Mouse (Mus musculus) urinary bladder, postnatal 10 days (tissue): Measurements from ENCODE around the gene Rhobtb1.

Source experiments
- DNase-seq: peaks from one replicate; pipeline ENCODE4 v3.0.0; 2022; ENCODE audit warnings: low spot score

Rhobtb1 gene

GRCm38 (mm10) chr10:69151045-69151444 is at the start of gene Rhobtb1:
Gene Rhobtb1 (plus strand): TSS chr10:69151434.
- no peak for DNase-seq

- DNase-seq = no peak
These were observed 49.2 kb upstream of the Rhobtb1 start for GRCm38 (mm10) chr10:69101988-69102387.

GRCm38 (mm10) chr10:69104143-69104882 is 46.9 kb upstream of the Rhobtb1 start:
- DNase-seq = no peak

GRCm38 (mm10) chr10:69104883-69105225 is 46.4 kb upstream of the Rhobtb1 start:
- DNase-seq = no peak

GRCm38 (mm10) chr10:69106796-69107195 is 44.4 kb upstream of the Rhobtb1 start:
- no peak for DNase-seq

GRCm38 (mm10) chr10:69107253-69107652 is 44.0 kb upstream of the Rhobtb1 start:
- no peak for DNase-seq

GRCm38 (mm10) chr10:69114384-69114783 is 36.9 kb upstream of the Rhobtb1 start:
- DNase-seq = no peak

- DNase-seq = no peak
These were observed 33.2 kb upstream of the Rhobtb1 start for GRCm38 (mm10) chr10:69117996-69118395.

- no peak for DNase-seq
These were observed 32.3 kb upstream of the Rhobtb1 start for GRCm38 (mm10) chr10:69118893-69119292.

GRCm38 (mm10) chr10:69119456-69119855 is 31.8 kb upstream of the Rhobtb1 start:
- no peak for DNase-seq

GRCm38 (mm10) chr10:69126546-69126945 is 24.7 kb upstream of the Rhobtb1 start:
- no peak for DNase-seq

GRCm38 (mm10) chr10:69128531-69128930 is 22.7 kb upstream of the Rhobtb1 start:
- no peak for DNase-seq

- DNase-seq = no peak
These were observed 20.6 kb upstream of the Rhobtb1 start for GRCm38 (mm10) chr10:69130613-69131012.

- no peak for DNase-seq
These were observed 16.9 kb upstream of the Rhobtb1 start for GRCm38 (mm10) chr10:69134356-69134755.

GRCm38 (mm10) chr10:69136241-69136828 is 14.9 kb upstream of the Rhobtb1 start:
- DNase-seq = no peak

GRCm38 (mm10) chr10:69149252-69149651 is 2.0 kb upstream of the Rhobtb1 start:
- no peak for DNase-seq

- DNase-seq = no peak
These were observed 1.7 kb downstream of the Rhobtb1 start for GRCm38 (mm10) chr10:69152971-69153370.

GRCm38 (mm10) chr10:69155428-69156175 is 4.4 kb downstream of the Rhobtb1 start:
- no peak for DNase-seq

GRCm38 (mm10) chr10:69156462-69156861 is 5.2 kb downstream of the Rhobtb1 start:
- no peak for DNase-seq

- DNase-seq = no peak
These were observed 6.2 kb downstream of the Rhobtb1 start for GRCm38 (mm10) chr10:69157471-69157870.

GRCm38 (mm10) chr10:69160877-69161276 is 9.6 kb downstream of the Rhobtb1 start:
- DNase-seq = no peak

- no peak for DNase-seq
These were observed 10.3 kb downstream of the Rhobtb1 start for GRCm38 (mm10) chr10:69161503-69161902.

- no peak for DNase-seq
These were observed 11.3 kb downstream of the Rhobtb1 start for GRCm38 (mm10) chr10:69162577-69162976.
